Mouse (Mus musculus): ENCODE measurements around the gene A930033H14Rik.

DNA sequence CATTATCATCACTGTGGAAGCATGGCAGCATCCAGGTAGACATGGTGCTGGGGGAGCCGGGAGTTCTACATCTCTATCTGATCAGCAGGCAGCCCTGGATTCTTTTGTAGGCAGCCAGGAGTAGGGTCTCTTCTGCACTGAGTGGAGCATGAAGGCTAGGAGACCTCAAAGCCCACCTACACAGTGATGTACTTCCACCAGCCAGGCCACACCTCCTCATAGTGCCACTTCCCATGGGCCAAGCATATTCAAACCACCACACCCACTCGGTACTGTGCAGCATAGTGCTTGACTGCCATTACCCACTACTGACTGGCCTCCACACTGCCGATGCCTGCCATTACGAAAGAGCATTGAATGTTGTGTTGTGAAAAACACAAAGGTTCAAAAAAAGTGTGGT lies 28.0 kb downstream of the A930033H14Rik start:
- TF ChIP-seq CTCF (IDR thresholded peaks at IDR 0.05; ENCODE audit: low read depth, low read length) (no peak), POLR2AphosphoS5 (IDR thresholded peaks at IDR 0.05; ENCODE audit: insufficient replicate concordance, low read depth, low read length) (no peak), GATA1 (IDR thresholded peaks at IDR 0.05; ENCODE audit: borderline replicate concordance, low read length) (no peak), TAL1 (conservative IDR thresholded peaks at IDR 0.05; ENCODE audit: low read depth, low read length) (no peak)

Measured in G1E (cell line).